In genomic region chrX:8192640-8193418, GRCm38 (mm10) we compare ENCODE assay signal across 7 mouse cellular contexts. TPM values are rescaled to one million over a fixed set of nuclear protein-coding genes. Genes with fewer than 3 reads are reported as not detected.
DNase-seq lines count a peak whose midpoint lies in the region; ATAC-seq lines count a peak whose summit lies in the region.

No protein-coding gene starts in this region.

- ATAC-seq in midbrain, embryonic 12.5 days (ENCODE audit: low FRiP score, low read depth) = peak; percentile 96

- DNase-seq in adrenal gland, postnatal 14 days = peak; percentile 90
- peak; percentile 84 for DNase-seq in embryonic facial prominence, embryonic 10.5 days (ENCODE audit: low spot score)
- DNase-seq in heart, adult 11 months = peak; percentile 99
- peak; percentile 77 for DNase-seq in kidney, adult 18-20 months
- peak; percentile 71 for DNase-seq in limb, embryonic 10.5 days (ENCODE audit: low spot score)
- DNase-seq in skeletal muscle tissue, adult 2 months (ENCODE audit: low read depth, low spot score) = peak; percentile 83

- no peaks in the 10 kb centered on the region for H3K27me3 ChIP-seq in embryonic facial prominence, embryonic 10.5 days (replicated peaks; ENCODE audit: low read depth, poor library complexity, severe bottlenecking)
- H3K27me3 ChIP-seq in limb, embryonic 10.5 days (ENCODE audit: low read depth, poor library complexity, severe bottlenecking) = no peaks in the 10 kb centered on the region
- no peaks in the 10 kb centered on the region for H3K27me3 ChIP-seq in midbrain, embryonic 12.5 days

- peak overlapping the region; percentile 87 for H3K27ac ChIP-seq in embryonic facial prominence, embryonic 10.5 days (replicated peaks)
- H3K27ac ChIP-seq in limb, embryonic 10.5 days = peak overlapping the region; percentile 82
- H3K27ac ChIP-seq in midbrain, embryonic 12.5 days (replicated peaks) = peak overlapping the region; percentile 74

- H3K4me1 ChIP-seq in embryonic facial prominence, embryonic 10.5 days = no peaks in the 10 kb centered on the region
- H3K4me1 ChIP-seq in limb, embryonic 10.5 days = no peaks in the 10 kb centered on the region
- 0 out of 2 replicates have a peak, but pooled peaks cover 4% of the 10 kb centered on the region for H3K4me1 ChIP-seq in midbrain, embryonic 12.5 days

- H3K36me3 ChIP-seq in embryonic facial prominence, embryonic 10.5 days (replicated peaks) = no peaks in the 10 kb centered on the region; the same call in 1 of the 2 replicates
- no peaks in the 10 kb centered on the region for H3K36me3 ChIP-seq in limb, embryonic 10.5 days
- no peaks in the 10 kb centered on the region for H3K36me3 ChIP-seq in midbrain, embryonic 12.5 days

- 14% methylated on average over 38 of the region's 38 CpGs for WGBS in embryonic facial prominence, embryonic 10.5 days
- 11% methylated on average over 38 of the region's 38 CpGs for WGBS in limb, embryonic 10.5 days
- 17% methylated on average over 38 of the region's 38 CpGs for WGBS in midbrain, embryonic 12.5 days

- peak overlapping the region; percentile 57 for H3K4me2 ChIP-seq in midbrain, embryonic 12.5 days (replicated peaks)

- no peaks in the 10 kb centered on the region for H3K9me3 ChIP-seq in embryonic facial prominence, embryonic 10.5 days
- no peaks in the 10 kb centered on the region for H3K9me3 ChIP-seq in limb, embryonic 10.5 days (replicated peaks)
- H3K9me3 ChIP-seq in midbrain, embryonic 12.5 days = no peaks in the 10 kb centered on the region

- peak overlapping the region; percentile 58 for H3K9ac ChIP-seq in midbrain, embryonic 12.5 days (replicated peaks)

- peak overlapping the region; percentile 66 for H3K4me3 ChIP-seq in embryonic facial prominence, embryonic 10.5 days
- peak overlapping the region; percentile 60 for H3K4me3 ChIP-seq in limb, embryonic 10.5 days
- H3K4me3 ChIP-seq in midbrain, embryonic 12.5 days = peak overlapping the region; percentile 51

RNA-seq across cellular contexts. Expression of gene Ebp, which starts 0.5 kb away (rescaled TPM):
- total RNA-seq in adrenal gland, postnatal 14 days (2021) = 46.2 and 62.0 TPM in 2 replicates
- 25.8 and 35.2 TPM in 2 replicates for polyA plus RNA-seq in embryonic facial prominence, embryonic 10.5 days (2016; fragmentation: Nextera tagmentation; extraction: Ambion mirVana)
- polyA plus RNA-seq in limb, embryonic 10.5 days (2016; fragmentation: Nextera tagmentation; extraction: Ambion mirVana) = 23.5 and 25.7 TPM in 2 replicates
- polyA plus RNA-seq in midbrain, embryonic 12.5 days (2016; fragmentation: Nextera tagmentation; extraction: Ambion mirVana) = 26.3 and 32.6 TPM in 2 replicates

RNA-seq across cellular contexts. Expression of gene Porcn, which starts 13.5 kb away (rescaled TPM):
- 6.4 and 7.3 TPM in 2 replicates for total RNA-seq in adrenal gland, postnatal 14 days (2021)
- polyA plus RNA-seq in embryonic facial prominence, embryonic 10.5 days (2016; fragmentation: Nextera tagmentation; extraction: Ambion mirVana) = 13.0 and 13.1 TPM in 2 replicates
- 8.9 and 12.5 TPM in 2 replicates for polyA plus RNA-seq in limb, embryonic 10.5 days (2016; fragmentation: Nextera tagmentation; extraction: Ambion mirVana)
- 23.2 and 25.0 TPM in 2 replicates for polyA plus RNA-seq in midbrain, embryonic 12.5 days (2016; fragmentation: Nextera tagmentation; extraction: Ambion mirVana)

RNA-seq across cellular contexts. Expression of gene Tbc1d25, which starts 16.8 kb away (rescaled TPM):
- total RNA-seq in adrenal gland, postnatal 14 days (2021) = 8.0 and 11.0 TPM in 2 replicates
- 10.4 and 11.8 TPM in 2 replicates for polyA plus RNA-seq in embryonic facial prominence, embryonic 10.5 days (2016; fragmentation: Nextera tagmentation; extraction: Ambion mirVana)
- 12.5 and 12.7 TPM in 2 replicates for polyA plus RNA-seq in limb, embryonic 10.5 days (2016; fragmentation: Nextera tagmentation; extraction: Ambion mirVana)
- 12.7 and 13.2 TPM in 2 replicates for polyA plus RNA-seq in midbrain, embryonic 12.5 days (2016; fragmentation: Nextera tagmentation; extraction: Ambion mirVana)

RNA-seq across cellular contexts. Expression of gene Rbm3, which starts 47.1 kb away (rescaled TPM):
- total RNA-seq in adrenal gland, postnatal 14 days (2021) = 192 and 276 TPM in 2 replicates
- 424 and 444 TPM in 2 replicates for polyA plus RNA-seq in embryonic facial prominence, embryonic 10.5 days (2016; fragmentation: Nextera tagmentation; extraction: Ambion mirVana)
- 505 and 510 TPM in 2 replicates for polyA plus RNA-seq in limb, embryonic 10.5 days (2016; fragmentation: Nextera tagmentation; extraction: Ambion mirVana)
- polyA plus RNA-seq in midbrain, embryonic 12.5 days (2016; fragmentation: Nextera tagmentation; extraction: Ambion mirVana) = 397 and 431 TPM in 2 replicates

RNA-seq across cellular contexts. Expression of gene Ftsj1, which starts 59.4 kb away (rescaled TPM):
- 24.7 and 25.3 TPM in 2 replicates for total RNA-seq in adrenal gland, postnatal 14 days (2021)
- 50.5 and 52.4 TPM in 2 replicates for polyA plus RNA-seq in embryonic facial prominence, embryonic 10.5 days (2016; fragmentation: Nextera tagmentation; extraction: Ambion mirVana)
- polyA plus RNA-seq in limb, embryonic 10.5 days (2016; fragmentation: Nextera tagmentation; extraction: Ambion mirVana) = 56.9 and 59.6 TPM in 2 replicates
- polyA plus RNA-seq in midbrain, embryonic 12.5 days (2016; fragmentation: Nextera tagmentation; extraction: Ambion mirVana) = 43.7 and 44.2 TPM in 2 replicates

Comparison
In these comparisons a context has a peak if more than half of its experiments do, and no peak if none do; other contexts are left out.
1. Peak in every context shown above with its lines: DNase-seq, ATAC-seq, H3K4me3 ChIP-seq and H3K27ac ChIP-seq.